In the genomic region with DNA sequence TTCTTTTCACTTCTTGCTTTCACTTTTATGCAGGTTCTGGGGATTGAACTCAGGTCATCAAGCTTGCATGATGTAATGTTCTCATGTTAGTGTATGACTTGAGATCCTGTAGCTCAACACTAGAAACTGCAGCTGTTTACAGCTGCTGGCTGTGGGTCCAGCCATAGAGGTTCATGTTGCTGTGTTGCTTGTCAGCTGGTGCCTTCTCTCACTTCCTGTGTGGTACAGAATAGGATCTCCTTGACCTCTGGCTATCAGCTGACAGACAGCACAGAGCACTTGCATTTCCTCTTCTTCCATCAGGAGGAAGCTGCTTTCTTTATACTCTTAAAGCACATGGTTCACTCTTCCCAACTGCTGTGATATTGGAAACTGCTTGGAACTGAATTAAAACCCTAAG, we compare ENCODE assay signal across 15 mouse cellular contexts. TPM values are rescaled to one million over a fixed set of nuclear protein-coding genes. Genes with fewer than 3 reads are reported as not detected.
DNase-seq lines count a peak whose midpoint lies in the region; ATAC-seq and TF ChIP-seq lines count a peak whose summit lies in the region.
"Had no signal": no experiment of that assay in that cellular context is flagged by ENCODE, and none has a peak within 500 bp of the region (broad histone marks: within the 10 kb centered on the region; RNA-seq: fewer than 3 reads in every experiment).

No protein-coding gene starts in this region.

- ATAC-seq in intestine, embryonic 14.5 days (replicated peaks; ENCODE audit: low FRiP score, low TSS enrichment, low read depth), result no peak
- no peak for ATAC-seq in intestine, embryonic 15.5 days
- ATAC-seq in liver, postnatal 0 days, result peak; percentile 86
- ATAC-seq in cerebellum, adult (ENCODE audit: insufficient number of reproducible peaks, low FRiP score, low TSS enrichment), result no peak

- peak; percentile 49; the same call in 1 of the 2 replicates for TF ChIP-seq EP300 in liver, postnatal 0 days (IDR thresholded peaks at IDR 0.05; ENCODE audit: low read depth)

- H3K4me2 ChIP-seq in intestine, embryonic 14.5 days (ENCODE audit: low read length), result no peak overlapping the region
- H3K4me2 ChIP-seq in intestine, embryonic 15.5 days (replicated peaks), result no peak overlapping the region
- H3K4me2 ChIP-seq in liver, postnatal 0 days (ENCODE audit: low read depth, low read length), result no peak overlapping the region
- H3K4me2 ChIP-seq: embryonic facial prominence, embryonic 12.5 days; heart, embryonic 13.5 days had no signal

- no peak for TF ChIP-seq CTCF in bone marrow, adult 2 months (IDR thresholded peaks at IDR 0.05; ENCODE audit: control insufficient read depth, insufficient read depth, low read length)
- no peak for TF ChIP-seq CTCF in liver, postnatal 0 days (IDR thresholded peaks at IDR 0.05; ENCODE audit: low read depth)

- H3K9me3 ChIP-seq in intestine, embryonic 14.5 days (ENCODE audit: control insufficient read depth, low read length), result no peaks in the 10 kb centered on the region
- no peaks in the 10 kb centered on the region for H3K9me3 ChIP-seq in intestine, embryonic 15.5 days
- no peaks in the 10 kb centered on the region for H3K9me3 ChIP-seq in liver, postnatal 0 days (ENCODE audit: low read length)
- H3K9me3 ChIP-seq: embryonic facial prominence, embryonic 12.5 days; heart, embryonic 13.5 days had no signal

- H3K9ac ChIP-seq in intestine, embryonic 14.5 days (ENCODE audit: low read length), result no peak overlapping the region
- H3K9ac ChIP-seq in intestine, embryonic 15.5 days, result no peak overlapping the region
- H3K9ac ChIP-seq in liver, postnatal 0 days (replicated peaks), result no peak overlapping the region
- H3K9ac ChIP-seq: embryonic facial prominence, embryonic 12.5 days; heart, embryonic 13.5 days had no signal

- no peaks in the 10 kb centered on the region for H3K4me1 ChIP-seq in intestine, embryonic 14.5 days (replicated peaks; ENCODE audit: control insufficient read depth, insufficient read depth, low read length)
- no peaks in the 10 kb centered on the region for H3K4me1 ChIP-seq in intestine, embryonic 15.5 days (replicated peaks)
- no peaks in the 10 kb centered on the region; the same call in 1 of the 2 replicates for H3K4me1 ChIP-seq in bone marrow, adult 2 months (ENCODE audit: control insufficient read depth, insufficient read depth, low read length)
- no peaks in the 10 kb centered on the region for H3K4me1 ChIP-seq in liver, postnatal 0 days (ENCODE audit: insufficient read depth)
- H3K4me1 ChIP-seq: embryonic facial prominence, embryonic 12.5 days had no signal

- DNase-seq in intestine, embryonic 14.5 days (ENCODE audit: low spot score), result peak; percentile 20
- peak; percentile 90 for DNase-seq in 416B (ENCODE audit: low read depth)
- no peak for DNase-seq in liver, postnatal 0 days
- DNase-seq in right cerebral cortex, postnatal 36 days (ENCODE audit: low spot score in 2 of 2), result no peak
- no peak for DNase-seq in ovary, postnatal 36 days (ENCODE audit: low spot score)
- DNase-seq: cerebellum, adult 11-12 months; midbrain, embryonic 14.5 days; retina, postnatal 1 day had no signal

- no peak overlapping the region for H3K27ac ChIP-seq in intestine, embryonic 14.5 days (ENCODE audit: low read depth)
- H3K27ac ChIP-seq in intestine, embryonic 15.5 days, result no peak overlapping the region
- peak overlapping the region; percentile 32; the same call in 1 of the 2 replicates for H3K27ac ChIP-seq in bone marrow, adult 2 months (ENCODE audit: control insufficient read depth, insufficient read depth, low read depth, low read length, poor library complexity)
- no peak overlapping the region for H3K27ac ChIP-seq in liver, postnatal 0 days (ENCODE audit: low read depth)
- H3K27ac ChIP-seq: embryonic facial prominence, embryonic 12.5 days; heart, embryonic 13.5 days had no signal

- peaks cover 96% of the 10 kb centered on the region for H3K36me3 ChIP-seq in intestine, embryonic 14.5 days (ENCODE audit: control insufficient read depth, insufficient read depth, low read length)
- H3K36me3 ChIP-seq in intestine, embryonic 15.5 days, result peaks cover 24% of the 10 kb centered on the region
- H3K36me3 ChIP-seq in liver, postnatal 0 days (replicated peaks; ENCODE audit: insufficient read depth, low read length), result peaks cover 64% of the 10 kb centered on the region

- H3K27me3 ChIP-seq in intestine, embryonic 14.5 days (replicated peaks; ENCODE audit: control insufficient read depth, insufficient read depth, low read length), result no peaks in the 10 kb centered on the region
- no peaks in the 10 kb centered on the region for H3K27me3 ChIP-seq in intestine, embryonic 15.5 days (replicated peaks)
- H3K27me3 ChIP-seq in liver, postnatal 0 days (ENCODE audit: insufficient read depth, low read length), result no peaks in the 10 kb centered on the region
- H3K27me3 ChIP-seq: embryonic facial prominence, embryonic 12.5 days; heart, embryonic 13.5 days had no signal

- TF ChIP-seq POLR2A in bone marrow, adult 2 months (IDR thresholded peaks at IDR 0.05; ENCODE audit: borderline replicate concordance, control insufficient read depth, low read depth, low read length), result no peak

- no peak overlapping the region for H3K4me3 ChIP-seq in intestine, embryonic 14.5 days (ENCODE audit: low read depth, low read length)
- H3K4me3 ChIP-seq in intestine, embryonic 15.5 days (replicated peaks), result no peak overlapping the region
- no peak overlapping the region for H3K4me3 ChIP-seq in bone marrow, adult 2 months (replicated peaks; ENCODE audit: control insufficient read depth, low read depth, low read length)
- H3K4me3 ChIP-seq in liver, postnatal 0 days (ENCODE audit: low read depth, low read length), result no peak overlapping the region
- H3K4me3 ChIP-seq: embryonic facial prominence, embryonic 12.5 days; heart, embryonic 13.5 days had no signal

RNA-seq across cellular contexts. Expression of gene 4930535I16Rik, which starts 10.1 kb away (rescaled TPM):
- 0.48 TPM in 1 of 2 replicates, not detected in the other for polyA plus RNA-seq in intestine, embryonic 14.5 days (2014; fragmentation: Nextera tagmentation; extraction: Ambion mirVana)
- not detected in 2 replicates for polyA plus RNA-seq in intestine, embryonic 15.5 days (2015; fragmentation: Nextera tagmentation; extraction: Ambion mirVana)
- polyA plus RNA-seq in bone marrow, adult 2 months (2011; ENCODE audit: insufficient read depth, insufficient read length, low replicate concordance, missing spikeins), result not detected in 2 replicates
- polyA plus RNA-seq in liver, postnatal 0 days (2015; fragmentation: Nextera tagmentation; extraction: Ambion mirVana), result not detected in 2 replicates
- polyA plus RNA-seq: heart, embryonic 13.5 days; limb, embryonic 11.5 days; midbrain, embryonic 14.5 days; thymus, postnatal 0 days had no signal

RNA-seq across cellular contexts. Expression of gene Rragc, which starts 10.7 kb away (rescaled TPM):
- polyA plus RNA-seq in intestine, embryonic 14.5 days (2014; fragmentation: Nextera tagmentation; extraction: Ambion mirVana), result 50.6 and 51.9 TPM in 2 replicates
- 56.3 and 57.4 TPM in 2 replicates for polyA plus RNA-seq in intestine, embryonic 15.5 days (2015; fragmentation: Nextera tagmentation; extraction: Ambion mirVana)
- 14.7 and 31.2 TPM in 2 replicates for polyA plus RNA-seq in bone marrow, adult 2 months (2011; ENCODE audit: insufficient read depth, insufficient read length, low replicate concordance, missing spikeins)
- polyA plus RNA-seq in liver, postnatal 0 days (2015; fragmentation: Nextera tagmentation; extraction: Ambion mirVana), result 20.0 and 20.1 TPM in 2 replicates

RNA-seq across cellular contexts. Expression of gene Mycbp, which starts 23.3 kb away (rescaled TPM):
- 86.5 and 97.8 TPM in 2 replicates for polyA plus RNA-seq in intestine, embryonic 14.5 days (2014; fragmentation: Nextera tagmentation; extraction: Ambion mirVana)
- 101 and 110 TPM in 2 replicates for polyA plus RNA-seq in intestine, embryonic 15.5 days (2015; fragmentation: Nextera tagmentation; extraction: Ambion mirVana)
- polyA plus RNA-seq in bone marrow, adult 2 months (2011; ENCODE audit: insufficient read depth, insufficient read length, low replicate concordance, missing spikeins), result 12.9 and 35.6 TPM in 2 replicates
- 43.5 and 44.5 TPM in 2 replicates for polyA plus RNA-seq in liver, postnatal 0 days (2015; fragmentation: Nextera tagmentation; extraction: Ambion mirVana)

Comparison
In these comparisons a context has a peak if more than half of its experiments do, and no peak if none do; other contexts are left out.
1. DNase-seq: peak in intestine, embryonic 14.5 days (single experiment) and 416B (single experiment); none in liver, postnatal 0 days (single experiment), right cerebral cortex, postnatal 36 days (0 of 2) and ovary, postnatal 36 days (single experiment).